Mouse (Mus musculus) G1E (cell line): ENCODE results near the gene Dnm2. TPM values are rescaled to one million over a fixed set of nuclear protein-coding genes. Genes with fewer than 3 reads are reported as not detected.

Experiments used
- ATAC-seq: 2 replicates; pipeline ENCODE4 v1.8.0; 2016; ENCODE audit warnings: mild to moderate bottlenecking; ENCODE audit not compliant: insufficient number of reproducible peaks, poor library complexity, low FRiP score, severe bottlenecking; ENCODE audit errors: extremely low read depth
- DNase-seq: peaks from one replicate; pipeline ENCODE4 v3.0.0; 2012; ENCODE audit warnings: low spot score
- H3K27me3 ChIP-seq: 2 replicates; pipeline ENCODE4 v1.6.1; 2012; ENCODE audit warnings: mild to moderate bottlenecking, low read length, inconsistent platforms; ENCODE audit not compliant: insufficient read depth
- H3K36me3 ChIP-seq: replicated peaks from 2 replicates; pipeline ENCODE3; 2012; ENCODE audit warnings: mild to moderate bottlenecking, inconsistent platforms
- H3K4me1 ChIP-seq: 2 replicates; pipeline ENCODE4 v1.6.1; 2012; ENCODE audit warnings: low read depth, low read length, inconsistent platforms, mixed read lengths; ENCODE audit not compliant: insufficient read depth
- H3K4me3 ChIP-seq: 2 replicates; pipeline ENCODE4 v1.5.1; 2012; ENCODE audit warnings: low read depth, mild to moderate bottlenecking, inconsistent platforms, low read length, moderate library complexity, mixed read lengths
- H3K9me3 ChIP-seq: replicated peaks from 2 replicates; pipeline ENCODE4 v1.6.1; 2012; ENCODE audit warnings: inconsistent platforms
- CTCF ChIP-seq: IDR thresholded peaks from 2 replicates; pipeline ENCODE4 v1.5.1; 2012; ENCODE audit warnings: low read depth, low read length, inconsistent platforms, mixed read lengths
- GATA1 ChIP-seq: IDR thresholded peaks from 2 replicates; pipeline ENCODE4 v1.6.1; 2012; ENCODE audit warnings: borderline replicate concordance, low read length, inconsistent platforms, mixed read lengths
- GATA2 ChIP-seq: IDR thresholded peaks from 2 replicates; pipeline ENCODE4 v1.6.1; 2012; ENCODE audit warnings: low read depth, low read length, inconsistent platforms, borderline replicate concordance
- POLR2AphosphoS5 ChIP-seq: IDR thresholded peaks from 2 replicates; pipeline ENCODE4 v1.6.1; 2012; ENCODE audit warnings: low read depth, low read length, inconsistent platforms; ENCODE audit not compliant: insufficient replicate concordance
- TAL1 ChIP-seq: conservative IDR thresholded peaks from 2 replicates; pipeline ENCODE4 v1.6.1; 2012; ENCODE audit warnings: low read depth, low read length, inconsistent platforms, mixed read lengths
- polyA plus RNA-seq: library from polyadenylated mRNA; stranded (reverse); fragments of >175 nt; gene quantifications from 2 replicates; pipeline ENCODE4 v1.2.3, GENCODE M21; 2012
- total RNA-seq, 2 experiments: library from RNA; stranded (forward) in 1 of 2; stranded (reverse) in 1 of 2; fragments of 200-1000 nt in 1 of 2; fragments of >200 nt in 1 of 2; fragmentation: Nextera tagmentation in 1 of 2; gene quantifications; 2 replicates each; pipeline ENCODE4 v1.2.3; 2014 to 2017

Gene Dnm2
- total and polyA plus RNA-seq, 3 experiments, result 72.7 to 427 (median 214) TPM

DNA sequence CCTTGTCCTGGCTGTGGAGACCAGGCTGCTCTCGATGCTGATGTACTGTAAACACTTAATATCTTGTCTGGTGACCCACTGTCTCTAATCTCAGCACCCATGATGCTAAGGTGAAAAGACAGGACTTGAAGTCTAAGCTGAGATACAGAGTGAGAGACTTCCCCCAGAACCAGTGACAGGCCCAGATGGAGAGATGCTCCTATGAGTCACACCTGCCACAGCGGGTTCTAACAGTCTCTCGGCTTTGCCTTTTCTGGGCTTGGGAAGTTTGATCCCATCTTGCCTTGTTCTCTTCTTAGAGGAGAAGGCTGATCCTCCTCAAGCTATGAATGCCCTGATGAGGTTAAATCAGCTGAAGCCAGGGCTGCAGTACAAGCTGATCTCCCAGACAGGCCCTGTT lies 27.5 kb upstream of the Dnm2 start:
- ATAC-seq (no peak), DNase-seq (no peak)
- TF ChIP-seq TAL1 (no peak), CTCF (no peak), GATA2 (no peak), POLR2AphosphoS5 (no peak), GATA1 (no peak)
- Histone ChIP-seq H3K4me1 (no peaks in the 10 kb centered on the region), H3K4me3 (no peak overlapping the region), H3K36me3 (peaks cover 99% of the 10 kb centered on the region), H3K9me3 (no peaks in the 10 kb centered on the region), H3K27me3 (no peaks in the 10 kb centered on the region)

DNA sequence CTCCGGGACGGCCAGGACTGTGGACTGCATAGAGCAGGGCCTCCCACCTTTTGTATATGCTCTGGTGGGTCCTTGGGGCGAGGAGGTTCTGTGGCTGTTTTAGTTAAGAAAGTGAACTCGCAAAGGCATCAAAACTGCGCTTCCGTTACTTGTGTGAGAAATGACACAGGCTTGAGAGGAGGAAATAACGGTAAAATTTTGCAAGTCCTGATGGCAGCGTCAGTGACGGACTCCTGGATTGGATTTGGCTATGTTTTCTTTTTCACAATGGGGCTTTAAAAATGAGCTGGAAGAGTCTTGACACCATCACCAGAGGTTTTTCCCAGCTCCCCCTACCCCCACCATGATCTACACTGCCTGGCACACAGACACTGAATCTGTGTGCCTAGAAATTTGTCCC lies 23.7 kb upstream of the Dnm2 start:
- no peak for TF ChIP-seq POLR2AphosphoS5
- no peak for TF ChIP-seq CTCF
- no peak for TF ChIP-seq GATA1
- no peak for TF ChIP-seq TAL1
- no peak for TF ChIP-seq GATA2
- Histone ChIP-seq H3K4me1 (no peaks in the 10 kb centered on the region), H3K9me3 (no peaks in the 10 kb centered on the region), H3K27me3 (no peaks in the 10 kb centered on the region), H3K36me3 (peaks cover 99% of the 10 kb centered on the region), H3K4me3 (no peak overlapping the region)
- ATAC-seq (no peak), DNase-seq (no peak)

DNA sequence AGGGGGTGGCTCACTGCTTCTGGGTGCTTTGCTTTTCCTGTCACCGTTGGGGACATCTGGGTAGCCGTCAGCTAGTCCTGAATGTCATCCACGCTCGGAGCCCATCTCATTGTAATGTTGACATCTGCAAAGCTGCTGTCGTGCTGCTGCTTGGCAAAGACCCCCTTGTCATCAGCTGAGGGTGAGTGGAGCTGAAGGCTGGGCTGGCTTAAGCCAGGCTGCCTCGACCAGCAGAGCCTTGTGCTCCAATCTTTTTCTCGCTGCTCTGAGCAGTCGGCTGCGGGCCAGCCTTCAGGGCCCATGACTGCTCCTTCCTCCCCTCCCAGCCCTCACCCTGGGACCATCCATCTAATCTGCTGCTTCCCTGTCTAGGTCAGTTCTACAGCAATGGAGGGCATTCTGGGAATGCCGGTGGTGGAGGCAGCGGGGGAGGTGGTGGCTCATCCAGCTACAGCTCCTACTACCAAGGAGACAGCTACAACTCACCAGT lies 21.9 kb upstream of the Dnm2 start:
- Histone ChIP-seq H3K36me3 (peaks cover 99% of the 10 kb centered on the region), H3K4me3 (no peak overlapping the region), H3K27me3 (no peaks in the 10 kb centered on the region), H3K4me1 (no peaks in the 10 kb centered on the region), H3K9me3 (no peaks in the 10 kb centered on the region)
- TF ChIP-seq GATA1 (no peak), CTCF (no peak), GATA2 (no peak), TAL1 (no peak), POLR2AphosphoS5 (no peak)
- ATAC-seq (no peak), DNase-seq (no peak)

DNA sequence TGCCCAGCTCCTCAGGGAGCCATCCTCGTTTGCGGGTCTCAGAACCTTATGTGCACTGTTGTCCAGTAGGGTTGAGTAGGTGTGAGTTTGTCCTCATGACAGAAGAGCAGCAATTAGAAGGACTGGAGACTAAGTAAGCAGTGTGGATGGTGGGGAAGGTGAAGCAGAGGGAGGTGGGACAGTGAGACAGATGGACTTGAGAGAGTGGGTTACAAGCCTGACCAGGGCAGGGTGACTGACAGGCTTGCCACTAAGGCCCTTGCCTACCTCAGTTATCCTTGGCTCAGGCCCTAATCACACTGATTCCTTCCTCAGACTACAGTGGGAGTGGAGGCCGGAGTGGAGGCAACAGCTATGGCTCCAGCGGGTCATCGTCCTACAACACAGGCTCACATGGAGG lies 21.0 kb upstream of the Dnm2 start:
- H3K36me3 ChIP-seq, result peaks cover 98% of the 10 kb centered on the region
- H3K9me3 ChIP-seq, result no peaks in the 10 kb centered on the region
- no peaks in the 10 kb centered on the region for H3K27me3 ChIP-seq
- no peak for DNase-seq
- no peak for ATAC-seq
- no peak for TF ChIP-seq GATA1
- no peak for TF ChIP-seq POLR2AphosphoS5
- TF ChIP-seq TAL1, result no peak
- no peak for TF ChIP-seq CTCF
- no peak for TF ChIP-seq GATA2
- no peak overlapping the region for H3K4me3 ChIP-seq
- peaks cover 3% of the 10 kb centered on the region; the same call in 1 of the 2 replicates for H3K4me1 ChIP-seq

DNA sequence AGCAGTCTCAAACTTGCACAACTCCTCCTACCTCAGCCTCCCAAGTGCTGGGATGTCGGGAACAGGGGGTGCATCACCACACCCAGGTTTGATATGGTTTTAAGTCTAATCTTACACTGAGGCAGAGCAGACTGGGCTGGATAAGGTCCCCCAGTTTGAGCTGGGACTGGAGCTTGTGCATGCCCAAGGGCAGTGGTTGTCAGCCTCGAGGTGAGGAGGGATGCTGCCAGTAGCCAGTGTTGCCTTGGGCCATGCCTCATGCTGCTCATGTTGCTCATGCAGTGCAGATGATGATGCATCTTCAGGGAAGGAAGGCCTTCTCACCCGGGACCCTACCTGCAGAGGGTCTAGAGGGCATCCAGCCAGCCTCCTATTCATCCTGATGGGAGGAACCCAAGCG lies 19.2 kb upstream of the Dnm2 start:
- Histone ChIP-seq H3K36me3 (peaks cover 81% of the 10 kb centered on the region), H3K4me1 (peaks cover 7% of the 10 kb centered on the region; the same call in 1 of the 2 replicates)
- TF ChIP-seq GATA1 (no peak), POLR2AphosphoS5 (no peak), CTCF (no peak), TAL1 (no peak), GATA2 (no peak)

DNA sequence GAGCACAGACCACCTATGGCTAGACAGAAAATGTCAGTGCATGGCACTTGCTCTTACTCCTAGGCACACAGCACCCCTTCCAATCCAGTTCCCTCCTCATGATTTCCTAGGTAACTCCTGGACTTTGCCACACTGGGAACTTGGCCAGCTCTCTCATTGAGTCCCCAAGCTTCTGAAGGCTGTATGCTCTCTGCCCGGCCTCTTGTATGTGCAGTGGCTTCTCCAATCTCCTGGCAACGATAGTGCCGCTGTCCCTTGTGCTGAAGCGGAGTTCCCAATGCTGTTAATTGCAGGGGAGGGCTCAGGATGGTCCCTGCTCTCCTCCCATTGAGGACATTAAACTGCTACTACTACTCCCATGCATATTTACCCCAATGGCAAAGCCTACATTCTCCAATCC lies 16.8 kb upstream of the Dnm2 start:
- Histone ChIP-seq H3K9me3 (no peaks in the 10 kb centered on the region), H3K36me3 (peaks cover 57% of the 10 kb centered on the region), H3K4me1 (peaks cover 24% of the 10 kb centered on the region), H3K27me3 (no peaks in the 10 kb centered on the region), H3K4me3 (no peak overlapping the region)
- no peak for TF ChIP-seq TAL1
- no peak for TF ChIP-seq GATA2
- TF ChIP-seq POLR2AphosphoS5, result 0 out of 2 replicates have a peak, but pooled peaks have one; percentile 4
- no peak for ATAC-seq
- no peak for DNase-seq

More for the DNA sequence above, 19.2 kb upstream of the Dnm2 start:
- H3K27me3 ChIP-seq, result no peaks in the 10 kb centered on the region
- ATAC-seq (no peak), DNase-seq (no peak)
- no peaks in the 10 kb centered on the region for H3K9me3 ChIP-seq
- no peak overlapping the region for H3K4me3 ChIP-seq

DNA sequence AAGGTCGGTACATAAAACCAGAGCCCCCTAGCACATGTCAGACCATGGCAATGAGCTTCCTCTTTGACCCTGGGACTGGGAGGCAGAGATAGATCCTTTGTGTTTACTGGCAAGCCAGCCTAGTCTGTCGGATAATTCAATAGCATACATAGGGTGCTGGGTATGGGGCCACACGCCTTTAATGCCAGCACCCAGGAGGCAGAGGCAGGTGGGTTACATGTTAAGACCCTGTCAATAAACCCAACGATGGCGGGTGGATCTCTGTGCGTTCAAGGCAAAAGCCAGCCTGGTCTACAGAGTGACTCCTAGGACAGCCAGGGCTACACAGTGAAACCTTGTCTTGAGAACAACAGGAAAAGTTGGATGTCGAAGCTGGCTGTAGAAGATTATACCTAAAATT lies 16.1 kb upstream of the Dnm2 start:
- no peaks in the 10 kb centered on the region for H3K27me3 ChIP-seq
- no peak overlapping the region for H3K4me3 ChIP-seq
- H3K9me3 ChIP-seq, result no peaks in the 10 kb centered on the region
- ATAC-seq (no peak), DNase-seq (no peak)
- peaks cover 54% of the 10 kb centered on the region for H3K36me3 ChIP-seq
- peaks cover 28% of the 10 kb centered on the region for H3K4me1 ChIP-seq
- no peak for TF ChIP-seq TAL1
- TF ChIP-seq GATA1, result no peak
- TF ChIP-seq POLR2AphosphoS5, result no peak
- no peak for TF ChIP-seq CTCF
- TF ChIP-seq GATA2, result no peak
